Mouse (Mus musculus) hindbrain, embryonic 11.5 days (tissue): ENCODE results near the gene Cryzl2. TPM values are rescaled to one million over a fixed set of nuclear protein-coding genes. Genes with fewer than 3 reads are reported as not detected.

ENCODE experiments used
- ATAC-seq: fragments of 200-750 bp; cut with Nextera tagmentation; 2 replicates; pipeline ENCODE4 v1.8.0; 2017; ENCODE audit warnings: mild to moderate bottlenecking, moderate TSS enrichment, moderate library complexity; ENCODE audit not compliant: low FRiP score
- DNase-seq: peaks from one replicate; pipeline ENCODE4 v3.0.0-alpha.2; 2015; ENCODE audit warnings: low spot score
- H3K27ac ChIP-seq: fragments of 300-500 bp; sonication (generic); 2 replicates; pipeline ENCODE4 v1.5.1; 2014; ENCODE audit warnings: mild to moderate bottlenecking, low read depth, low read length
- H3K27me3 ChIP-seq: fragments of 300-500 bp; sonication (generic); 2 replicates; pipeline ENCODE4 v1.6.1; 2014; ENCODE audit warnings: mild to moderate bottlenecking, low read length, moderate library complexity, mixed read lengths; ENCODE audit not compliant: control insufficient read depth, insufficient read depth
- H3K36me3 ChIP-seq: fragments of 300-500 bp; sonication (generic); 2 replicates; pipeline ENCODE4 v1.6.1; 2014; ENCODE audit warnings: mild to moderate bottlenecking, low read length, moderate library complexity, mixed read lengths; ENCODE audit not compliant: control insufficient read depth, insufficient read depth
- H3K4me1 ChIP-seq: fragments of 300-500 bp; sonication (generic); replicated peaks from 2 replicates; pipeline ENCODE4 v1.6.1; 2014; ENCODE audit warnings: low read length, mixed read lengths; ENCODE audit not compliant: control insufficient read depth, insufficient read depth
- H3K4me2 ChIP-seq: fragments of 300-500 bp; sonication (generic); replicated peaks from 2 replicates; pipeline ENCODE4 v1.6.1; 2014; ENCODE audit warnings: mild to moderate bottlenecking, low read depth, low read length
- H3K4me3 ChIP-seq: fragments of 300-500 bp; sonication (generic); 2 replicates; pipeline ENCODE4 v1.5.1; 2014; ENCODE audit warnings: low read depth, low read length
- H3K9ac ChIP-seq: fragments of 300-500 bp; sonication (generic); 2 replicates; pipeline ENCODE4 v1.6.1; 2014; ENCODE audit warnings: low read depth, low read length
- H3K9me3 ChIP-seq: fragments of 300-500 bp; sonication (generic); 2 replicates; pipeline ENCODE4 v1.6.1; 2016; ENCODE audit warnings: low read length; ENCODE audit not compliant: control insufficient read depth
- WGBS: fragments of 180-500 bp; shearing (Covaris S2); extraction: QIAGEN DNeasy Blood & Tissue Kit; methylation state at CpG from one replicate; pipeline ENCODE4 v1.1.7; 2014; 5-methylcytosine and 5-hydroxymethylcytosine counted together
- polyA plus RNA-seq: library from polyadenylated mRNA; unstranded; fragments of >200 nt; fragmentation: Nextera tagmentation; extraction: Ambion mirVana; gene quantifications from 2 replicates; pipeline ENCODE4 v1.2.1, GENCODE M21; 2014

Cryzl2 gene
- polyA plus RNA-seq, 1 experiment from 2014 or later: 8.8 TPM

- no peaks in the 10 kb centered on the region for H3K36me3 ChIP-seq
- H3K9me3 ChIP-seq: no peaks in the 10 kb centered on the region
- ATAC-seq (no peak), DNase-seq (no peak)
- H3K4me1 ChIP-seq: no peaks in the 10 kb centered on the region
- no peak overlapping the region for H3K9ac ChIP-seq
- H3K27me3 ChIP-seq: no peaks in the 10 kb centered on the region
- no peak overlapping the region for H3K4me2 ChIP-seq
- WGBS: 85% methylated on average over 2 of the region's 2 CpGs
- no peak overlapping the region for H3K27ac ChIP-seq
- no peak overlapping the region for H3K4me3 ChIP-seq
These were observed 17.9 kb downstream of the Cryzl2 start for GRCm38 (mm10) chr1:157476231-157476630.

- Histone ChIP-seq H3K9ac (no peak overlapping the region), H3K4me3 (no peak overlapping the region), H3K27me3 (no peaks in the 10 kb centered on the region), H3K9me3 (no peaks in the 10 kb centered on the region), H3K4me2 (no peak overlapping the region), H3K4me1 (no peaks in the 10 kb centered on the region), H3K27ac (no peak overlapping the region), H3K36me3 (no peaks in the 10 kb centered on the region)
- no peak for DNase-seq
- WGBS: 34% methylated on average over 9 of the region's 9 CpGs
- no peak for ATAC-seq
These were observed 21.7 kb downstream of the Cryzl2 start for GRCm38 (mm10) chr1:157480090-157480489.

GRCm38 (mm10) chr1:157480901-157481300 lies 22.5 kb downstream of the Cryzl2 start:
- Histone ChIP-seq H3K36me3 (no peaks in the 10 kb centered on the region), H3K4me2 (no peak overlapping the region), H3K9ac (no peak overlapping the region), H3K9me3 (no peaks in the 10 kb centered on the region), H3K4me1 (no peaks in the 10 kb centered on the region), H3K27me3 (no peaks in the 10 kb centered on the region), H3K4me3 (no peak overlapping the region), H3K27ac (no peak overlapping the region)
- WGBS: 79% methylated on average over 3 of the region's 3 CpGs
- ATAC-seq: no peak
- DNase-seq: no peak

- WGBS: 92% methylated on average over 6 of the region's 6 CpGs
These were observed 23.3 kb downstream of the Cryzl2 start for GRCm38 (mm10) chr1:157481666-157482065.

GRCm38 (mm10) chr1:157484161-157484560 lies 25.8 kb downstream of the Cryzl2 start:
- Histone ChIP-seq H3K27me3 (no peaks in the 10 kb centered on the region), H3K27ac (no peak overlapping the region), H3K9ac (no peak overlapping the region), H3K4me1 (no peaks in the 10 kb centered on the region), H3K4me2 (no peak overlapping the region), H3K4me3 (no peak overlapping the region), H3K36me3 (no peaks in the 10 kb centered on the region), H3K9me3 (no peaks in the 10 kb centered on the region)
- 97% methylated on average over 4 of the region's 4 CpGs for WGBS
- no peak for ATAC-seq
- no peak for DNase-seq

More at GRCm38 (mm10) chr1:157481666-157482065, 23.3 kb downstream of the Cryzl2 start:
- H3K27me3 ChIP-seq: no peaks in the 10 kb centered on the region
- no peak for ATAC-seq
- no peak overlapping the region for H3K27ac ChIP-seq
- no peaks in the 10 kb centered on the region for H3K36me3 ChIP-seq
- no peak overlapping the region for H3K9ac ChIP-seq
- no peaks in the 10 kb centered on the region for H3K9me3 ChIP-seq
- no peak overlapping the region for H3K4me2 ChIP-seq
- no peak overlapping the region for H3K4me3 ChIP-seq
- no peaks in the 10 kb centered on the region for H3K4me1 ChIP-seq
- DNase-seq: no peak

GRCm38 (mm10) chr1:157500657-157501056 lies 42.3 kb downstream of the Cryzl2 start:
- Histone ChIP-seq H3K9me3 (no peaks in the 10 kb centered on the region), H3K4me1 (no peaks in the 10 kb centered on the region), H3K4me2 (no peak overlapping the region), H3K9ac (no peak overlapping the region), H3K36me3 (no peaks in the 10 kb centered on the region), H3K27me3 (no peaks in the 10 kb centered on the region), H3K4me3 (no peak overlapping the region), H3K27ac (no peak overlapping the region)
- WGBS: 89% methylated on average over 1 of the region's 1 CpGs
- ATAC-seq: no peak
- DNase-seq: no peak

GRCm38 (mm10) chr1:157501352-157501945 lies 43.1 kb downstream of the Cryzl2 start:
- no peaks in the 10 kb centered on the region for H3K36me3 ChIP-seq
- ATAC-seq (no peak), DNase-seq (no peak)
- H3K9ac ChIP-seq: no peak overlapping the region
- H3K27me3 ChIP-seq: no peaks in the 10 kb centered on the region
- no peaks in the 10 kb centered on the region for H3K9me3 ChIP-seq
- H3K4me3 ChIP-seq: no peak overlapping the region
- no peak overlapping the region for H3K27ac ChIP-seq
- no peaks in the 10 kb centered on the region for H3K4me1 ChIP-seq
- 92% methylated on average over 6 of the region's 6 CpGs for WGBS
- H3K4me2 ChIP-seq: no peak overlapping the region

- Histone ChIP-seq H3K4me1 (no peaks in the 10 kb centered on the region), H3K4me3 (no peak overlapping the region), H3K36me3 (no peaks in the 10 kb centered on the region), H3K9me3 (no peaks in the 10 kb centered on the region), H3K9ac (no peak overlapping the region), H3K27ac (no peak overlapping the region), H3K27me3 (no peaks in the 10 kb centered on the region), H3K4me2 (no peak overlapping the region)
- ATAC-seq (no peak), DNase-seq (no peak)
- 64% methylated on average over 6 of the region's 6 CpGs for WGBS
These were observed 44.7 kb downstream of the Cryzl2 start for GRCm38 (mm10) chr1:157503071-157503470.

GRCm38 (mm10) chr1:157506522-157506921 lies 48.1 kb downstream of the Cryzl2 start, which contains the start of gene Sec16b:
Sec16b (plus strand) TSS chr1:157506728.
- no peak within 1 kb of the TSS for H3K27ac ChIP-seq
- peak; percentile 38; the same call in 1 of the 2 replicates for ATAC-seq
- H3K4me1 ChIP-seq: no peaks in the 10 kb centered on the region
- no peaks in the 10 kb centered on the region for H3K9me3 ChIP-seq
- DNase-seq: peak; percentile 45
- 29% methylated on average over 5 of the region's 5 CpGs for WGBS
- H3K4me3 ChIP-seq: no peak within 1 kb of the TSS
- no peak within 1 kb of the TSS for H3K4me2 ChIP-seq
- no peaks in the 10 kb centered on the region for H3K36me3 ChIP-seq
- H3K9ac ChIP-seq: no peak within 1 kb of the TSS
- H3K27me3 ChIP-seq: no peaks in the 10 kb centered on the region
